Mouse (Mus musculus) midbrain, embryonic 16.5 days (tissue): Measurements from ENCODE around the gene Nbeal2. TPM values are rescaled to one million over a fixed set of nuclear protein-coding genes. Genes with fewer than 3 reads are reported as not detected.
"Not testable (repeated sequence)": the region's sequence is repeated elsewhere in the genome, so short reads cannot be mapped to it uniquely, and the experiment has no call there.

Source experiments
- ATAC-seq: fragments of 200-750 bp; cut with Nextera tagmentation; 2 replicates; pipeline ENCODE4 v1.8.0; 2017; ENCODE audit warnings: moderate TSS enrichment
- H3K27ac ChIP-seq: fragments of 300-500 bp; sonication (generic); 2 replicates; pipeline ENCODE4 v1.5.1; 2014; ENCODE audit warnings: mild to moderate bottlenecking, low read length, mixed read lengths
- H3K27me3 ChIP-seq: fragments of 300-500 bp; sonication (generic); 2 replicates; pipeline ENCODE4 v1.6.1; 2014; ENCODE audit warnings: low read depth, low read length, mixed read lengths; ENCODE audit not compliant: control insufficient read depth, insufficient read depth
- H3K36me3 ChIP-seq: fragments of 300-500 bp; sonication (generic); 2 replicates; pipeline ENCODE4 v1.6.1; 2014; ENCODE audit warnings: mild to moderate bottlenecking, low read length, moderate library complexity, mixed read lengths; ENCODE audit not compliant: control insufficient read depth, insufficient read depth
- H3K4me1 ChIP-seq: fragments of 300-500 bp; sonication (generic); 2 replicates; pipeline ENCODE4 v1.6.1; 2014; ENCODE audit warnings: mild to moderate bottlenecking, low read length, mixed read lengths; ENCODE audit not compliant: control insufficient read depth, insufficient read depth
- H3K4me2 ChIP-seq: fragments of 300-500 bp; sonication (generic); 2 replicates; pipeline ENCODE4 v1.6.1; 2014; ENCODE audit warnings: mild to moderate bottlenecking, low read length, mixed read lengths
- H3K4me3 ChIP-seq: fragments of 300-500 bp; sonication (generic); 2 replicates; pipeline ENCODE4 v1.5.1; 2014; ENCODE audit warnings: low read depth, mild to moderate bottlenecking, low read length, moderate library complexity, mixed read lengths
- H3K9ac ChIP-seq: fragments of 300-500 bp; sonication (generic); 2 replicates; pipeline ENCODE4 v1.6.1; 2014; ENCODE audit warnings: low read depth, low read length, mixed read lengths
- H3K9me3 ChIP-seq: fragments of 300-500 bp; sonication (generic); replicated peaks from 2 replicates; pipeline ENCODE4 v1.6.1; 2014; ENCODE audit warnings: mild to moderate bottlenecking, low read length, mixed read lengths; ENCODE audit not compliant: control insufficient read depth, poor library complexity, severe bottlenecking
- WGBS: fragments of 180-500 bp; shearing (Covaris S2); extraction: QIAGEN DNeasy Blood & Tissue Kit; methylation state at CpG from one replicate; pipeline ENCODE4 v1.1.7; 2014; 5-methylcytosine and 5-hydroxymethylcytosine counted together
- polyA plus RNA-seq: library from polyadenylated mRNA; unstranded; fragments of >200 nt; fragmentation: Nextera tagmentation; extraction: Ambion mirVana; gene quantifications from 2 replicates; pipeline ENCODE4 v1.2.1, GENCODE M21; 2015

The Nbeal2 gene
- polyA plus RNA-seq, 1 experiment from 2014 or later: 6.1 TPM

GRCm38 (mm10) chr9:110687846-110688245, 33.9 kb upstream of the Nbeal2 start:
- Histone ChIP-seq H3K36me3 (no peaks in the 10 kb centered on the region), H3K9me3 (no peaks in the 10 kb centered on the region), H3K9ac (no peak overlapping the region), H3K27ac (no peak overlapping the region), H3K4me2 (no peak overlapping the region), H3K27me3 (no peaks in the 10 kb centered on the region), H3K4me1 (peaks cover 23% of the 10 kb centered on the region), H3K4me3 (no peak overlapping the region)
- ATAC-seq: no peak
- WGBS: 71% methylated on average over 2 of the region's 2 CpGs

- 67% methylated on average over 5 of the region's 5 CpGs for WGBS
- Histone ChIP-seq H3K27ac (no peak overlapping the region), H3K27me3 (no peaks in the 10 kb centered on the region), H3K9me3 (no peaks in the 10 kb centered on the region), H3K9ac (no peak overlapping the region), H3K36me3 (no peaks in the 10 kb centered on the region), H3K4me3 (no peak overlapping the region), H3K4me2 (no peak overlapping the region), H3K4me1 (peaks cover 23% of the 10 kb centered on the region)
- no peak for ATAC-seq
These were observed 33.1 kb upstream of the Nbeal2 start for GRCm38 (mm10) chr9:110687061-110687460.

GRCm38 (mm10) chr9:110686472-110686871, 32.5 kb upstream of the Nbeal2 start:
- H3K4me3 ChIP-seq: no peak overlapping the region
- WGBS: 47% methylated on average over 3 of the region's 3 CpGs
- H3K27ac ChIP-seq: no peak overlapping the region
- no peaks in the 10 kb centered on the region for H3K27me3 ChIP-seq
- no peak for ATAC-seq
- no peaks in the 10 kb centered on the region for H3K36me3 ChIP-seq
- H3K9me3 ChIP-seq: no peaks in the 10 kb centered on the region
- H3K9ac ChIP-seq: no peak overlapping the region
- H3K4me2 ChIP-seq: no peak overlapping the region
- H3K4me1 ChIP-seq: peaks cover 28% of the 10 kb centered on the region

- H3K4me1 ChIP-seq: peaks cover 28% of the 10 kb centered on the region
- no peak overlapping the region for H3K4me2 ChIP-seq
- no peaks in the 10 kb centered on the region for H3K36me3 ChIP-seq
- no peak for ATAC-seq
- no peaks in the 10 kb centered on the region for H3K9me3 ChIP-seq
- WGBS: 83% methylated on average over 5 of the region's 5 CpGs
- no peak overlapping the region for H3K27ac ChIP-seq
- no peak overlapping the region for H3K4me3 ChIP-seq
- H3K9ac ChIP-seq: 0 out of 2 replicates have a peak overlapping the region, but pooled peaks have one; percentile 4
- no peaks in the 10 kb centered on the region for H3K27me3 ChIP-seq
These were observed 31.6 kb upstream of the Nbeal2 start for GRCm38 (mm10) chr9:110685591-110685990.

- no peaks in the 10 kb centered on the region for H3K9me3 ChIP-seq
- no peak overlapping the region for H3K4me3 ChIP-seq
- ATAC-seq: no peak
- no peaks in the 10 kb centered on the region for H3K36me3 ChIP-seq
- H3K9ac ChIP-seq: 0 out of 2 replicates have a peak overlapping the region, but pooled peaks have one; percentile 4
- 80% methylated on average over 8 of the region's 8 CpGs for WGBS
- peak overlapping the region; percentile 25; the same call in 1 of the 2 replicates for H3K27ac ChIP-seq
- H3K27me3 ChIP-seq: no peaks in the 10 kb centered on the region
- no peak overlapping the region for H3K4me2 ChIP-seq
- peaks cover 28% of the 10 kb centered on the region for H3K4me1 ChIP-seq
These were observed 31.2 kb upstream of the Nbeal2 start for GRCm38 (mm10) chr9:110685187-110685586.

GRCm38 (mm10) chr9:110684100-110684831, 30.3 kb upstream of the Nbeal2 start:
- peak overlapping the region; percentile 28; the same call in 1 of the 2 replicates for H3K9ac ChIP-seq
- peak overlapping the region; percentile 25; the same call in 1 of the 2 replicates for H3K27ac ChIP-seq
- WGBS: 48% methylated on average over 6 of the region's 6 CpGs
- H3K4me3 ChIP-seq: no peak overlapping the region
- H3K9me3 ChIP-seq: no peaks in the 10 kb centered on the region
- no peaks in the 10 kb centered on the region for H3K27me3 ChIP-seq
- H3K4me2 ChIP-seq: no peak overlapping the region
- H3K4me1 ChIP-seq: peaks cover 28% of the 10 kb centered on the region
- peak; percentile 49; the same call in 1 of the 2 replicates for ATAC-seq
- no peaks in the 10 kb centered on the region for H3K36me3 ChIP-seq

GRCm38 (mm10) chr9:110683574-110684099, 29.7 kb upstream of the Nbeal2 start:
- peak overlapping the region; percentile 28; the same call in 1 of the 2 replicates for H3K9ac ChIP-seq
- no peak overlapping the region for H3K4me3 ChIP-seq
- WGBS: 63% methylated on average over 4 of the region's 4 CpGs
- H3K9me3 ChIP-seq: no peaks in the 10 kb centered on the region
- no peak overlapping the region for H3K4me2 ChIP-seq
- H3K27me3 ChIP-seq: no peaks in the 10 kb centered on the region
- H3K4me1 ChIP-seq: peaks cover 28% of the 10 kb centered on the region
- peak; percentile 16; the same call in 1 of the 2 replicates for ATAC-seq
- peak overlapping the region; percentile 25; the same call in 1 of the 2 replicates for H3K27ac ChIP-seq
- H3K36me3 ChIP-seq: no peaks in the 10 kb centered on the region

GRCm38 (mm10) chr9:110682697-110683096, 28.7 kb upstream of the Nbeal2 start:
- not testable (repeated sequence) for H3K27ac ChIP-seq, H3K27me3 ChIP-seq, H3K9me3 ChIP-seq, H3K4me2 ChIP-seq, H3K9ac ChIP-seq, H3K36me3 ChIP-seq, H3K4me3 ChIP-seq, ATAC-seq
- H3K4me1 ChIP-seq: peaks cover 28% of the 10 kb centered on the region
- WGBS: 81% methylated on average over 3 of the region's 3 CpGs

GRCm38 (mm10) chr9:110682255-110682654, 28.3 kb upstream of the Nbeal2 start:
- H3K27me3 ChIP-seq: no peaks in the 10 kb centered on the region
- H3K9ac ChIP-seq: no peak overlapping the region
- H3K4me2 ChIP-seq: no peak overlapping the region
- H3K4me3 ChIP-seq: no peak overlapping the region
- peaks cover 28% of the 10 kb centered on the region for H3K4me1 ChIP-seq
- no peaks in the 10 kb centered on the region for H3K36me3 ChIP-seq
- no peak for ATAC-seq
- no peaks in the 10 kb centered on the region for H3K9me3 ChIP-seq
- 57% methylated on average over 5 of the region's 5 CpGs for WGBS
- peak overlapping the region; percentile 47 for H3K27ac ChIP-seq
